9 mouse cellular contexts compared by ENCODE assay signal in the genomic region with DNA sequence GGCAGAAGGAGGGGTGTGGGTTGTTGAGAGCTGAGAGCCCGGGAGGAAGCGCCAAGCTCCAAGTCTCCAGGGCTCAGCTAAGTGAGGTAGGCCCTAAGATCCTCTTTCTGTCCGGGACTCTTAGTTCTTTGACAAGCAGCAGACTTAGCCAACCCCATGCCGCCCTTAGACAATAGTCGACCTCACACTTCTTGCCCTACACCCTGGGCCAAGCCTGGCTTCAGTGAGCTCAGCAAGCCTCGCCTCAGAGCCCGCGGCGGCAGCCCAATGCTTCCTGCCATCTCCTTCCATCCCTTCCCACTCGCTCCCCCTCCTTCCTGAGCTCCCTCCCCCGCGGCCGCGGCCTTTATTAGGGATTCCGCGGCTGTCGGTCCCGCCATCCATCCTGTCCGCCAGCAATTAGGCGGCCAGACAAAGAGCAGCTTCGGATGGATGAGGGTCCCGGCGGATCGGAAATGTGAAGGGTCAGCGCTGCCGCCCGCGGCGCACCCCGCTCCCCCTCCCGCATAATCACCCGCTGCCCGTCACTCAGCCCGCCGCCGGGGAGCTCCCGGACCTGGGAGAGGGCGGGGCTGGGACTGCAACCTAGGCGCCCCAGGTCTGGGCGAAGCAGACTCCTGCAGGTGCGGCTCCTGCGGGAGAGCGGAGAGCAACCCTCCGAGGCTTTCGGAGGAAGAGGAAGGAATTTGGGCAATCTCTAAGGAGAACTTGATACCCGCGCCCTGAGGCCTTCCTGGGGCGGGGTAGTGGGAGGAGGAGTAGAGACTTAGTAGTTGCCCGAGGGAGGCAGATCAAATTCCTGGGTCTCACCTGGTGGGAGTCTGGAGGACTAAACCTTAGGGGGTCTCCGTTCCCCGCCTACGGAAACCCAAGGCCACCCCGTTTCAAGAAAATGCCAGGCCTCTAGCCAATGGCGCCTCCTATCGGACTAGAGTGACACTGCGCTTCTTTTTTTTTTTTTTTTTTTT. TPM values are rescaled to one million over a fixed set of nuclear protein-coding genes. Genes with fewer than 3 reads are reported as not detected.
DNase-seq lines count a peak whose midpoint lies in the region; ATAC-seq and TF ChIP-seq lines count a peak whose summit lies in the region.
"Had no signal": no experiment of that assay in that cellular context is flagged by ENCODE, and none has a peak within 500 bp of the region (broad histone marks: within the 10 kb centered on the region; RNA-seq: fewer than 3 reads in every experiment).

No protein-coding gene starts in this region.

- H3K27ac ChIP-seq in embryonic facial prominence, embryonic 13.5 days = no peak overlapping the region
- H3K27ac ChIP-seq in limb, embryonic 14.5 days (replicated peaks; ENCODE audit: low read depth, low read length) = no peak overlapping the region
- peak overlapping the region; percentile 77 for H3K27ac ChIP-seq in midbrain, embryonic 12.5 days (replicated peaks)

- H3K4me3 ChIP-seq in embryonic facial prominence, embryonic 13.5 days = peak overlapping the region; percentile 43
- peak overlapping the region; percentile 35 for H3K4me3 ChIP-seq in limb, embryonic 14.5 days (replicated peaks; ENCODE audit: low read length)
- peak overlapping the region; percentile 45 for H3K4me3 ChIP-seq in midbrain, embryonic 12.5 days

- WGBS in embryonic facial prominence, embryonic 13.5 days = 1% methylated on average over 56 of the region's 56 CpGs
- WGBS in limb, embryonic 14.5 days = 1% methylated on average over 56 of the region's 56 CpGs
- under 1% methylated on average over 56 of the region's 56 CpGs for WGBS in midbrain, embryonic 12.5 days

- DNase-seq in ES-CJ7 (ENCODE audit: low read depth, low spot score) = peak; percentile 89
- DNase-seq in MN1 (ENCODE audit: low spot score) = peak; percentile 82
- DNase-seq in limb, embryonic 14.5 days (ENCODE audit: low spot score) = no peak
- no peak for DNase-seq in c-Kit-positive CD71-positive TER-119-positive erythroid progenitor cells, embryonic 14.5 days (ENCODE audit: low spot score)
- no peak for DNase-seq in frontal cortex, postnatal 14 days (ENCODE audit: low spot score in 2 of 2)

- peak overlapping the region; percentile 74 for H3K4me2 ChIP-seq in embryonic facial prominence, embryonic 13.5 days
- H3K4me2 ChIP-seq in limb, embryonic 14.5 days (replicated peaks; ENCODE audit: low read depth, low read length, severe bottlenecking) = peak overlapping the region; percentile 66
- peak overlapping the region; percentile 81 for H3K4me2 ChIP-seq in midbrain, embryonic 12.5 days (replicated peaks)

- peak overlapping the region; percentile 59 for H3K9ac ChIP-seq in embryonic facial prominence, embryonic 13.5 days
- 0 out of 2 replicates have a peak overlapping the region, but pooled peaks have one; percentile 21 for H3K9ac ChIP-seq in limb, embryonic 14.5 days (ENCODE audit: low read depth, low read length, severe bottlenecking)
- H3K9ac ChIP-seq in midbrain, embryonic 12.5 days (replicated peaks) = peak overlapping the region; percentile 47

- H3K4me1 ChIP-seq in embryonic facial prominence, embryonic 13.5 days = peaks cover 47% of the 10 kb centered on the region
- H3K4me1 ChIP-seq in limb, embryonic 14.5 days (ENCODE audit: control insufficient read depth, insufficient read depth, low read length) = peaks cover 33% of the 10 kb centered on the region
- H3K4me1 ChIP-seq in midbrain, embryonic 12.5 days = peaks cover 72% of the 10 kb centered on the region

- no peaks in the 10 kb centered on the region for H3K9me3 ChIP-seq in embryonic facial prominence, embryonic 13.5 days
- no peaks in the 10 kb centered on the region for H3K9me3 ChIP-seq in limb, embryonic 14.5 days (ENCODE audit: control insufficient read depth, low read length)
- no peaks in the 10 kb centered on the region for H3K9me3 ChIP-seq in midbrain, embryonic 12.5 days

- H3K27me3 ChIP-seq in embryonic facial prominence, embryonic 13.5 days = peaks cover 98% of the 10 kb centered on the region
- H3K27me3 ChIP-seq in limb, embryonic 14.5 days (ENCODE audit: control insufficient read depth, insufficient read depth, low read length) = peaks cover 96% of the 10 kb centered on the region
- peaks cover 94% of the 10 kb centered on the region for H3K27me3 ChIP-seq in midbrain, embryonic 12.5 days

- H3K36me3 ChIP-seq in embryonic facial prominence, embryonic 13.5 days = no peaks in the 10 kb centered on the region
- no peaks in the 10 kb centered on the region for H3K36me3 ChIP-seq in limb, embryonic 14.5 days (ENCODE audit: control insufficient read depth, insufficient read depth, low read length)
- H3K36me3 ChIP-seq in midbrain, embryonic 12.5 days = no peaks in the 10 kb centered on the region

- ATAC-seq in embryonic facial prominence, embryonic 13.5 days (ENCODE audit: insufficient number of reproducible peaks, insufficient read depth, low FRiP score, low TSS enrichment, low read depth) = no peak
- peak; percentile 57 to 76; a peak in 3 of 4 replicates for ATAC-seq in hematopoietic stem cell, adult 5-6 weeks (replicated peaks in 1 of 2; ENCODE audit: insufficient read depth in 1 of 2, low FRiP score in 2 of 2, low TSS enrichment in 1 of 2, low read depth in 1 of 2, poor library complexity in 2 of 2, severe bottlenecking in 2 of 2)
- no peak for ATAC-seq in limb, embryonic 14.5 days (ENCODE audit: low FRiP score, low read depth)
- ATAC-seq in midbrain, embryonic 12.5 days (ENCODE audit: low FRiP score, low read depth) = peak; percentile 61

- no peak for TF ChIP-seq POLR2A in limb, embryonic 14.5 days (IDR thresholded peaks at IDR 0.05; ENCODE audit: borderline replicate concordance, extremely low read depth, insufficient read depth, insufficient read length)

RNA-seq across cellular contexts. Expression of gene Dnajc22, which starts 0.6 kb away (rescaled TPM):
- 0.44 and 0.52 TPM in 2 replicates for polyA plus RNA-seq in embryonic facial prominence, embryonic 13.5 days (2015; fragmentation: Nextera tagmentation; extraction: Ambion mirVana)
- not detected in 2 replicates for total RNA-seq in hematopoietic stem cell, adult 5-6 weeks (2017)
- polyA plus RNA-seq in limb, embryonic 14.5 days (2012; rRNA removed) = 0.87 and 1.7 TPM in 2 replicates
- 0.11 and 0.37 TPM in 2 replicates for polyA plus RNA-seq in limb, embryonic 14.5 days (2014; fragmentation: Nextera tagmentation; extraction: Ambion mirVana)
- 1.9 and 2.2 TPM in 2 replicates for polyA plus RNA-seq in midbrain, embryonic 12.5 days (2016; fragmentation: Nextera tagmentation; extraction: Ambion mirVana)

RNA-seq across cellular contexts. Expression of gene C1ql4, which starts 6.0 kb away (rescaled TPM):
- polyA plus RNA-seq in embryonic facial prominence, embryonic 13.5 days (2015; fragmentation: Nextera tagmentation; extraction: Ambion mirVana) = 0.22 TPM in 1 of 2 replicates, not detected in the other
- total RNA-seq in hematopoietic stem cell, adult 5-6 weeks (2017) = not detected in 2 replicates
- 0.13 TPM in 1 of 2 replicates, not detected in the other for polyA plus RNA-seq in limb, embryonic 14.5 days (2012; rRNA removed)
- not detected in 2 replicates for polyA plus RNA-seq in limb, embryonic 14.5 days (2014; fragmentation: Nextera tagmentation; extraction: Ambion mirVana)
- 18.2 and 19.9 TPM in 2 replicates for polyA plus RNA-seq in midbrain, embryonic 12.5 days (2016; fragmentation: Nextera tagmentation; extraction: Ambion mirVana)
- total RNA-seq: gastrocnemius, postnatal 36 days had no signal

RNA-seq across cellular contexts. Expression of gene Troap, which starts 19.2 kb away (rescaled TPM):
- polyA plus RNA-seq in embryonic facial prominence, embryonic 13.5 days (2015; fragmentation: Nextera tagmentation; extraction: Ambion mirVana) = 30.9 and 41.1 TPM in 2 replicates
- total RNA-seq in hematopoietic stem cell, adult 5-6 weeks (2017) = 13.4 and 15.9 TPM in 2 replicates
- 41.5 and 51.3 TPM in 2 replicates for polyA plus RNA-seq in limb, embryonic 14.5 days (2012; rRNA removed)
- polyA plus RNA-seq in limb, embryonic 14.5 days (2014; fragmentation: Nextera tagmentation; extraction: Ambion mirVana) = 20.3 and 22.1 TPM in 2 replicates
- polyA plus RNA-seq in midbrain, embryonic 12.5 days (2016; fragmentation: Nextera tagmentation; extraction: Ambion mirVana) = 33.2 and 38.3 TPM in 2 replicates

RNA-seq across cellular contexts. Expression of gene Spats2, which starts 32.1 kb away (rescaled TPM):
- 44.1 and 51.0 TPM in 2 replicates for polyA plus RNA-seq in embryonic facial prominence, embryonic 13.5 days (2015; fragmentation: Nextera tagmentation; extraction: Ambion mirVana)
- 0.25 TPM in 1 of 2 replicates, not detected in the other for total RNA-seq in hematopoietic stem cell, adult 5-6 weeks (2017)
- 47.1 and 48.4 TPM in 2 replicates for polyA plus RNA-seq in limb, embryonic 14.5 days (2012; rRNA removed)
- 39.7 and 41.7 TPM in 2 replicates for polyA plus RNA-seq in limb, embryonic 14.5 days (2014; fragmentation: Nextera tagmentation; extraction: Ambion mirVana)
- polyA plus RNA-seq in midbrain, embryonic 12.5 days (2016; fragmentation: Nextera tagmentation; extraction: Ambion mirVana) = 65.3 and 73.7 TPM in 2 replicates

RNA-seq across cellular contexts. Expression of gene Prph, which starts 38.6 kb away (rescaled TPM):
- 1.8 and 7.1 TPM in 2 replicates for polyA plus RNA-seq in embryonic facial prominence, embryonic 13.5 days (2015; fragmentation: Nextera tagmentation; extraction: Ambion mirVana)
- not detected in 2 replicates for total RNA-seq in hematopoietic stem cell, adult 5-6 weeks (2017)
- polyA plus RNA-seq in limb, embryonic 14.5 days (2012; rRNA removed) = 2.7 and 4.2 TPM in 2 replicates
- 1.3 and 1.7 TPM in 2 replicates for polyA plus RNA-seq in limb, embryonic 14.5 days (2014; fragmentation: Nextera tagmentation; extraction: Ambion mirVana)
- 5.4 and 8.1 TPM in 2 replicates for polyA plus RNA-seq in midbrain, embryonic 12.5 days (2016; fragmentation: Nextera tagmentation; extraction: Ambion mirVana)

Comparison
In these comparisons a context has a peak if more than half of its experiments do, and no peak if none do; other contexts are left out.
1. DNase-seq: peak in ES-CJ7 (single experiment) and MN1 (single experiment); none in limb, embryonic 14.5 days (single experiment), c-Kit-positive CD71-positive TER-119-positive erythroid progenitor cells, embryonic 14.5 days (single experiment) and frontal cortex, postnatal 14 days (0 of 2).
2. ATAC-seq: peak in hematopoietic stem cell, adult 5-6 weeks (2 of 2) and midbrain, embryonic 12.5 days (single experiment); none in embryonic facial prominence, embryonic 13.5 days (single experiment) and limb, embryonic 14.5 days (single experiment).
3. RNA of gene C1ql4, which starts 6.0 kb away (polyA plus RNA-seq): 18.2 to 19.9 TPM in midbrain, embryonic 12.5 days; 0.22 TPM in embryonic facial prominence, embryonic 13.5 days and 0.13 TPM in limb, embryonic 14.5 days; every median in the first group is over 10 times any median in the second.
4. Peak in every context shown above with its lines, with median percentiles within 50 percentile points of each other: H3K4me2 ChIP-seq, H3K4me3 ChIP-seq and H3K9ac ChIP-seq.